Mouse (Mus musculus) layer of hippocampus, adult 9-11 months (tissue): ENCODE results near the gene Il1rapl1.

Experiments used
- DNase-seq: peaks from one replicate; pipeline ENCODE4 v3.0.0; 2022

Il1rapl1 gene

GRCm38 (mm10) chrX:87507997-87508396 is 607.4 kb downstream of the Il1rapl1 start:
- no peak for DNase-seq

- DNase-seq = no peak
These were observed 612.8 kb downstream of the Il1rapl1 start for GRCm38 (mm10) chrX:87502604-87503003.

GRCm38 (mm10) chrX:87483416-87483815 is 632.0 kb downstream of the Il1rapl1 start:
- DNase-seq = no peak

- DNase-seq = peak; percentile 13
These were observed 877.3 kb downstream of the Il1rapl1 start for GRCm38 (mm10) chrX:87238191-87238590.

GRCm38 (mm10) chrX:87225280-87225679 is 890.2 kb downstream of the Il1rapl1 start:
- DNase-seq = no peak

- no peak for DNase-seq
These were observed 1113.1 kb downstream of the Il1rapl1 start for GRCm38 (mm10) chrX:87002296-87002695.

GRCm38 (mm10) chrX:86955126-86955525 is 1160.3 kb downstream of the Il1rapl1 start:
- no peak for DNase-seq

- DNase-seq = no peak
These were observed 1160.8 kb downstream of the Il1rapl1 start for GRCm38 (mm10) chrX:86954614-86955013.

- DNase-seq = no peak
These were observed 1164.5 kb downstream of the Il1rapl1 start for GRCm38 (mm10) chrX:86950940-86951339.

- no peak for DNase-seq
These were observed 1166.3 kb downstream of the Il1rapl1 start for GRCm38 (mm10) chrX:86949112-86949511.

GRCm38 (mm10) chrX:86854835-86855234 is 1260.6 kb downstream of the Il1rapl1 start:
- DNase-seq = no peak

GRCm38 (mm10) chrX:86808218-86808617 is 1307.2 kb downstream of the Il1rapl1 start:
- no peak for DNase-seq

GRCm38 (mm10) chrX:86802725-86803124 is 1312.7 kb downstream of the Il1rapl1 start:
- no peak for DNase-seq

- DNase-seq = no peak
These were observed 1386.6 kb downstream of the Il1rapl1 start for GRCm38 (mm10) chrX:86728803-86729202.
